Mouse (Mus musculus): ENCODE measurements around the gene Calu. TPM values are rescaled to one million over a fixed set of nuclear protein-coding genes. Genes with fewer than 3 reads are reported as not detected.
"Not testable (repeated sequence)": the region's sequence is repeated elsewhere in the genome, so short reads cannot be mapped to it uniquely, and the experiment has no call there.

Calu gene
- 10 to 100 TPM; 62.7 to 65.0 TPM for total RNA-seq (2021)
- long read RNA-seq, transcript Calu-201 (7 exons, 3,229 nt) = major isoform, 57 of 87 reads
- long read RNA-seq, transcript Calu-202 (7 exons, 2,670 nt) = minor isoform, 24 of 87 reads
- long read RNA-seq, partial matches to known transcripts = 5 of 87 reads
- long read RNA-seq, other reads (novel, unspliced or antisense) = 1 of 87 reads

GRCm38 (mm10) chr6:29347665-29348370, at the start of gene Calu:
Gene Calu (plus strand): TSS chr6:29348069.
- DNase-seq (ENCODE audit: low spot score in 2 of 2) = peak; percentile 99

- DNase-seq (ENCODE audit: low spot score in 2 of 2) = no peak
Observed at GRCm38 (mm10) chr6:29299112-29299511, 48.8 kb upstream of the Calu start.

DNA sequence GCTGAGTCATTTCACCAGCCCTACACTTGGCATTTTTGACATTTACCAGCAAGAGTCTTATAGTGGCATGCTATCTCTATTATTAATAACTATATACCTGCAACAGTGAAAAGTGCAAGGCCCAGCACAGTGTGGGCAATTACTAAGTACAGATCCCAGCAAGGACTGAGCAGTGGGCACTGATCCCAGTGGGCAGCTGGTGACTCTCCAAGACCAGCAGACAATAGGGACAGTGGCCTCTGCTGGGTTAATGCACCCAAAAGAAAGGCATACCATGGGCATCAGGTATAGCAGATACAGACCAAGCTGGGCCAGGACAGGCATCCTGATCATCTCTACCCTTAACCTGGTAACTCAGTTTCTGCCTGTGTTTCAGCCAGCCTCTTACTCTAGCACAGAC, 44.6 kb upstream of the Calu start:
- DNase-seq (ENCODE audit: low spot score in 2 of 2) = no peak

GRCm38 (mm10) chr6:29303726-29304125, 44.1 kb upstream of the Calu start:
- DNase-seq (ENCODE audit: low spot score in 2 of 2) = no peak

GRCm38 (mm10) chr6:29305462-29305861, 42.4 kb upstream of the Calu start:
- no peak for DNase-seq (ENCODE audit: low spot score in 2 of 2)

- DNase-seq (ENCODE audit: low spot score in 2 of 2) = no peak
Observed at GRCm38 (mm10) chr6:29308846-29309605, 38.8 kb upstream of the Calu start.

- no peak for DNase-seq (ENCODE audit: low spot score in 2 of 2)
Observed at GRCm38 (mm10) chr6:29313690-29314202, 34.1 kb upstream of the Calu start.

DNA sequence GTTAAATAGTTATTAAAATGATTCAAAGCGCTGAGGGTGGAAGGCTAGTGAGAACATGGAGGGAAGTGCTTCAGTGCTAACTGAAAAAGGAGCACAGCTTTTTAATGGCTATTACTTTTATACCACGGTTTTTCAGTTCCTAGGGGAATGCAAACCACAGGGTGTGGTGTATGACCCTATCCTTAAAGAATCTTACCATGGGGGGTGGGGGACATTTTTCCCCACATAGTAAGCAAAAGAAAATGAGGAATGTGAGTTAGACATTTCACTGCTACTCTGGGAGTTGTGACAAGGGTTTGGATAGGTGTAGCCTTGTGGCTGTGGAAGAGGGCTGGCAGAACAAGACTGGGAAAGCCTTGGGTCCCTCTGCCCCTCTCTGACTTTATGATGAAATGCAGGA, 30.6 kb upstream of the Calu start:
- no peak for DNase-seq (ENCODE audit: low spot score in 2 of 2)

- peak in 1 of 2 experiments; percentile 2 for DNase-seq (ENCODE audit: low spot score in 2 of 2)
Observed at GRCm38 (mm10) chr6:29317941-29318340, 29.9 kb upstream of the Calu start.

DNA sequence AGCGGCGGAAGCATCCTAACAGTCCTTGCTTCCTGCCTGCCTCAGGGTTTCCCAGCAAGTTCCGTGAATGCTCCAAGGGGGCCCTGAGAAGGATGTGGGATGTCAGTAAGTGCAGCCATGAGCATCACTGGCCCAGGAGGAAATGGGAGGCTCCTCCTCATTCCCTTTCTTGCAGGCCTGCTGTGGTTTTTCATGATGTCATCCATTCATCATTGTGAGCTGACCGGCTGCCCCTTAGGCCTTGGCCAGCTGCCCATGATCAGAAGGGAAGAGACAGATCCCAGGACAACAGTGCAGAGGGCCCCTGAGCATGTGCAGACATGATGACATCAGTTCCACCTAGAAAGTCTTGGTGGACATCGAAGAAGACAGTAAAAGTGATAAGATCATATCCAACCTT, 29.0 kb upstream of the Calu start, which contains the start of gene Fam71f1:
Fam71f1 (plus strand) TSS at position 262 of the 400 bp plus-strand sequence.
- DNase-seq (ENCODE audit: low spot score in 2 of 2) = no peak

- no peak for DNase-seq (ENCODE audit: low spot score in 2 of 2)
Observed at GRCm38 (mm10) chr6:29321586-29321985, 26.3 kb upstream of the Calu start.

DNA sequence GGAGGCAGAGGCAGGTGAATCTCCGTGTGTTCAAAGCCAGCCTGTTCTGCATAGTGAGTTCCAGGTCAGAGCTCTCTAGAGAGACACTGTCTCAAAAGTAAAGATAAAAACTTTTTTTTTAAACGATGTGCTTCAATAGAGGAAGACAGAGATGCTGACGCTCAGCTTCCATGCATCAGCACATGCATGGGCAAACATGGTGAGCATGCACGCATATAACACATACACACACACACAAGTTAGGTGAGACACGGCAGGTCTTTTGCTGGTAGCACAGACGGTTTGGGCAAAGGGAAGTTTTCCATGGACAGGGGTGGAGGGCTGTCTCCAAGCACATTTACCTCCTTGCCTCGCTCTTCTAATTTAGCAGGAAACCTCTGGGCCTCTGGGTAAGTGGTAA, 25.7 kb upstream of the Calu start:
- DNase-seq (ENCODE audit: low spot score in 2 of 2) = no peak

- DNase-seq (ENCODE audit: low spot score in 2 of 2) = no peak
Observed at GRCm38 (mm10) chr6:29322735-29323134, 25.1 kb upstream of the Calu start.

- no peak for DNase-seq (ENCODE audit: low spot score in 2 of 2)
Observed at GRCm38 (mm10) chr6:29326961-29327360, 20.9 kb upstream of the Calu start.

- DNase-seq (ENCODE audit: low spot score in 2 of 2) = no peak
Observed at GRCm38 (mm10) chr6:29329514-29329913, 18.4 kb upstream of the Calu start.

DNA sequence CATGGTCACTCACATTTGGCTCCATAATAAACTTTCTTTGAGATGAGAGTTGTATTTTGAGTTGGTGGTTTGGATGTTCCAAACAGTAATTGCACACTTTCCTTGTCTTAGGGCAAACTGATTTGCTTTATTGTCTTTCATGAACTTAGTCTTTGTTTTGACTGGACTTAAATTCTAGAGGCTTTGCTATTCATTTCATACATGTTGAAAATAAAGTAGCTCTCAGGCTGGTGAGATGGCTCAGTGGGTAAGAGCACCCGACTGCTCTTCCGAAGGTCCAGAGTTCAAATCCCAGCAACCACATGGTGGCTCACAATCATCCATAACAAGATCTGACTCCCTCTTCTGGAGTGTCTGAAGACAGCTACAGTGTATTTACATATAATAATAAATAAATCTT, 1.4 kb upstream of the Calu start:
- not testable (repeated sequence) for DNase-seq (ENCODE audit: low spot score in 2 of 2)

DNA sequence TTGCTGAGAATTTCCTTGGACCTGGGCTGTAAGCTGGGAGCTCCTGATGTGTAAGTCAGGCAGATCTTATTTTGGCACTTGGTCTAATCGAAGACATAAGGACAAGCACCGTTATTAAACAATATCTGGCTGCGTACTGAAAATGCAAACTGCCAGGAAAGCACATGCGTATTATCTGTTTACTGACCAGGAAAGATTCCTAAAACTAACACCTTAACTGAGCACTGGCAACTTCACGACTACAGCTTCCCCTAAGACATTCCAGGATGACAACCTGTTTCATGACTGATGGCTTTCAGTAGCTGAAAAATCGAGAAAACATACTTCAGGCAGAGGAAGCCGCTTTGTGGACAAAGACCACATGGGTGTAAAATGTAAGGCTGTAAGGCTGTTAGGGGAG, 680 bp upstream of the Calu start:
- DNase-seq (ENCODE audit: low spot score in 2 of 2) = peak in 1 of 2 experiments; percentile 4

GRCm38 (mm10) chr6:29348371-29348724, 479 bp downstream of the Calu start:
- DNase-seq (ENCODE audit: low spot score in 2 of 2) = no peak

GRCm38 (mm10) chr6:29351613-29352012, 3.7 kb downstream of the Calu start:
- no peak for DNase-seq (ENCODE audit: low spot score in 2 of 2)

- peak in 1 of 2 experiments; percentile 7 for DNase-seq (ENCODE audit: low spot score in 2 of 2)
Observed at GRCm38 (mm10) chr6:29352816-29353215, 4.9 kb downstream of the Calu start.

GRCm38 (mm10) chr6:29359386-29359785, 11.5 kb downstream of the Calu start:
- DNase-seq (ENCODE audit: low spot score in 2 of 2) = no peak

DNA sequence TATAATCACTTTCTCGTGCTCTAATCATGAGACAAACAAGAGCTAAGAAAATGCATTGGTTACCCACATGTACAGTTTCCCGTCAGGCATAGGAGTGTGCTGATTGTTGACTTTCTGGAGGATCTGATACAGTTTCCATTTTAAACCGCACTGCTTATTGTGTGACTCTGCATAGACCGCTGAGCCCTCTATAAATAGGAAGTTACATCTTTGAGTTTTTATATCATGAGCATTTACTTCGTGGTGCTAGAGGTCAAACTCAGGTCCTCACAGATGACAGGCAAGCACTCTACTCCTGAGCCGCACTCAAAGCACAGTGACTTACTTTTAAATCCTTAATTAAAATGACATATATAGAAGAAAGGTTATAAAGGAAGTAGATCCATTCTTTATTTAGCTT, 12.3 kb downstream of the Calu start:
- DNase-seq (ENCODE audit: low spot score in 2 of 2) = no peak

Data from layer of hippocampus, adult 18-20 months (tissue).